Mouse (Mus musculus): Measurements from ENCODE around the gene Cdc34b. TPM values are rescaled to one million over a fixed set of nuclear protein-coding genes. Genes with fewer than 3 reads are reported as not detected.

The Cdc34b gene
- polyA plus RNA-seq, 2 experiments: 0.08 TPM; not detected in 1

GRCm38 (mm10) chr11:94713246-94713860 lies 28.2 kb upstream of the Cdc34b start:
- H3K9ac ChIP-seq (ENCODE audit: low read depth, low read length, severe bottlenecking): no peak overlapping the region
- DNase-seq (ENCODE audit: low spot score): peak; percentile 57

GRCm38 (mm10) chr11:94715622-94716021 lies 26.0 kb upstream of the Cdc34b start:
- DNase-seq (ENCODE audit: low spot score): no peak
- H3K36me3 ChIP-seq (ENCODE audit: control insufficient read depth, insufficient read depth, low read length): no peaks in the 10 kb centered on the region
- H3K4me1 ChIP-seq (ENCODE audit: control insufficient read depth, insufficient read depth, low read length): 0 out of 2 replicates have a peak, but pooled peaks cover 7% of the 10 kb centered on the region
- H3K27me3 ChIP-seq (ENCODE audit: control insufficient read depth, insufficient read depth, low read length): no peaks in the 10 kb centered on the region
- 81% methylated on average over 5 of the region's 5 CpGs for WGBS
- no peak overlapping the region for H3K9ac ChIP-seq (ENCODE audit: low read depth, low read length, severe bottlenecking)
- H3K4me3 ChIP-seq (replicated peaks; ENCODE audit: low read length): no peak overlapping the region
- no peaks in the 10 kb centered on the region for H3K9me3 ChIP-seq (ENCODE audit: control insufficient read depth, low read length)
- no peak overlapping the region for H3K27ac ChIP-seq (replicated peaks; ENCODE audit: low read depth, low read length)
- no peak for TF ChIP-seq POLR2A (IDR thresholded peaks at IDR 0.05; ENCODE audit: borderline replicate concordance, extremely low read depth, insufficient read depth, insufficient read length)
- no peak for ATAC-seq (ENCODE audit: low FRiP score, low read depth)
- H3K4me2 ChIP-seq (replicated peaks; ENCODE audit: low read depth, low read length, severe bottlenecking): no peak overlapping the region

More at GRCm38 (mm10) chr11:94713246-94713860, 28.2 kb upstream of the Cdc34b start:
- Histone ChIP-seq H3K4me2 (replicated peaks; ENCODE audit: low read depth, low read length, severe bottlenecking) (no peak overlapping the region), H3K27me3 (ENCODE audit: control insufficient read depth, insufficient read depth, low read length) (no peaks in the 10 kb centered on the region), H3K27ac (replicated peaks; ENCODE audit: low read depth, low read length) (no peak overlapping the region), H3K9me3 (ENCODE audit: control insufficient read depth, low read length) (no peaks in the 10 kb centered on the region), H3K4me1 (ENCODE audit: control insufficient read depth, insufficient read depth, low read length) (0 out of 2 replicates have a peak, but pooled peaks cover 7% of the 10 kb centered on the region), H3K36me3 (ENCODE audit: control insufficient read depth, insufficient read depth, low read length) (no peaks in the 10 kb centered on the region), H3K4me3 (replicated peaks; ENCODE audit: low read length) (no peak overlapping the region)
- WGBS: 33% methylated on average over 11 of the region's 11 CpGs
- ATAC-seq (ENCODE audit: low FRiP score, low read depth): peak; percentile 57; the same call in 1 of the 2 replicates
- no peak for TF ChIP-seq POLR2A (IDR thresholded peaks at IDR 0.05; ENCODE audit: borderline replicate concordance, extremely low read depth, insufficient read depth, insufficient read length)

GRCm38 (mm10) chr11:94716754-94717153 lies 24.8 kb upstream of the Cdc34b start:
- Histone ChIP-seq H3K27ac (replicated peaks; ENCODE audit: low read depth, low read length) (no peak overlapping the region), H3K4me1 (ENCODE audit: control insufficient read depth, insufficient read depth, low read length) (0 out of 2 replicates have a peak, but pooled peaks cover 7% of the 10 kb centered on the region), H3K27me3 (ENCODE audit: control insufficient read depth, insufficient read depth, low read length) (no peaks in the 10 kb centered on the region), H3K4me3 (replicated peaks; ENCODE audit: low read length) (no peak overlapping the region), H3K4me2 (replicated peaks; ENCODE audit: low read depth, low read length, severe bottlenecking) (peak overlapping the region; percentile 14; the same call in 1 of the 2 replicates), H3K36me3 (ENCODE audit: control insufficient read depth, insufficient read depth, low read length) (no peaks in the 10 kb centered on the region), H3K9me3 (ENCODE audit: control insufficient read depth, low read length) (no peaks in the 10 kb centered on the region), H3K9ac (ENCODE audit: low read depth, low read length, severe bottlenecking) (no peak overlapping the region)
- ATAC-seq (ENCODE audit: low FRiP score, low read depth) (no peak), DNase-seq (ENCODE audit: low spot score) (no peak)
- WGBS: 12% methylated on average over 9 of the region's 9 CpGs
- no peak for TF ChIP-seq POLR2A (IDR thresholded peaks at IDR 0.05; ENCODE audit: borderline replicate concordance, extremely low read depth, insufficient read depth, insufficient read length)

GRCm38 (mm10) chr11:94717239-94717638 lies 24.3 kb upstream of the Cdc34b start:
- ATAC-seq (ENCODE audit: low FRiP score, low read depth) (no peak), DNase-seq (ENCODE audit: low spot score) (no peak)
- H3K9ac ChIP-seq (ENCODE audit: low read depth, low read length, severe bottlenecking): no peak overlapping the region
- no peaks in the 10 kb centered on the region for H3K27me3 ChIP-seq (ENCODE audit: control insufficient read depth, insufficient read depth, low read length)
- TF ChIP-seq POLR2A (IDR thresholded peaks at IDR 0.05; ENCODE audit: borderline replicate concordance, extremely low read depth, insufficient read depth, insufficient read length): no peak
- H3K9me3 ChIP-seq (ENCODE audit: control insufficient read depth, low read length): no peaks in the 10 kb centered on the region
- no peak overlapping the region for H3K27ac ChIP-seq (replicated peaks; ENCODE audit: low read depth, low read length)
- H3K36me3 ChIP-seq (ENCODE audit: control insufficient read depth, insufficient read depth, low read length): no peaks in the 10 kb centered on the region
- WGBS: 30% methylated on average over 11 of the region's 11 CpGs
- no peak overlapping the region for H3K4me2 ChIP-seq (replicated peaks; ENCODE audit: low read depth, low read length, severe bottlenecking)
- 0 out of 2 replicates have a peak, but pooled peaks cover 7% of the 10 kb centered on the region for H3K4me1 ChIP-seq (ENCODE audit: control insufficient read depth, insufficient read depth, low read length)
- H3K4me3 ChIP-seq (replicated peaks; ENCODE audit: low read length): no peak overlapping the region

GRCm38 (mm10) chr11:94718113-94718909 lies 23.3 kb upstream of the Cdc34b start:
- WGBS: 85% methylated on average over 7 of the region's 7 CpGs
- Histone ChIP-seq H3K36me3 (ENCODE audit: control insufficient read depth, insufficient read depth, low read length) (no peaks in the 10 kb centered on the region), H3K9me3 (ENCODE audit: control insufficient read depth, low read length) (no peaks in the 10 kb centered on the region), H3K4me1 (ENCODE audit: control insufficient read depth, insufficient read depth, low read length) (0 out of 2 replicates have a peak, but pooled peaks cover 7% of the 10 kb centered on the region), H3K4me2 (replicated peaks; ENCODE audit: low read depth, low read length, severe bottlenecking) (no peak overlapping the region), H3K27ac (replicated peaks; ENCODE audit: low read depth, low read length) (no peak overlapping the region), H3K9ac (ENCODE audit: low read depth, low read length, severe bottlenecking) (no peak overlapping the region), H3K27me3 (ENCODE audit: control insufficient read depth, insufficient read depth, low read length) (no peaks in the 10 kb centered on the region), H3K4me3 (replicated peaks; ENCODE audit: low read length) (no peak overlapping the region)
- no peak for ATAC-seq (ENCODE audit: low FRiP score, low read depth)
- TF ChIP-seq POLR2A (IDR thresholded peaks at IDR 0.05; ENCODE audit: borderline replicate concordance, extremely low read depth, insufficient read depth, insufficient read length): no peak
- DNase-seq (ENCODE audit: low spot score): no peak

Data from limb, embryonic 14.5 days (tissue).